Comparison of ENCODE assay signal across 21 mouse cellular contexts in the genomic region with DNA sequence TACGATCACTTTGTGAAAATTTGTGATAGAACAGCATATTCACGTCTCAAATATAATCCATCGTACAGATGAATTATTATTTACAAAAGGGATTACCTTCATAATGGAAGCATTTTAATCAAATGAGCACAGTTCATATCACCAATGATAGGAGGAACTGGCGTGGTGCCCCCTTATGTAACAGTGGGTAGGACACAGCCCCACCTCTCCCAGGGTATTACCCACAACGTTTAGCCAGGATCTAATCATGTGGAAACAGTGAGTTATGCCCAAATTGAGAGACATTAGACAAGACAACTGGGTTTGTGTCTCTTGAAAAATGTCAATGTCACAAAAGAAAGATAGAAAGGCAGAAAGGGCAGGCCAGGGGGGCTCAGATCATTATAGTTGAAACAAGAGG.
A peak's percentile ranks its signal among the peaks of the same experiment; 100 is the strongest.
DNase-seq lines count a peak whose midpoint lies in the region; ATAC-seq lines count a peak whose summit lies in the region.
"Had no signal": no experiment of that assay in that cellular context is flagged by ENCODE, and none has a peak within 500 bp of the region (broad histone marks: within the 10 kb centered on the region; RNA-seq: fewer than 3 reads in every experiment).

No protein-coding gene starts in this region.

- no peak overlapping the region for H3K27ac ChIP-seq in hindbrain, embryonic 14.5 days
- H3K27ac ChIP-seq: embryonic facial prominence, embryonic 12.5 days; forebrain, embryonic 12.5 days; heart, embryonic 13.5 days; hindbrain, embryonic 12.5 days; hindbrain, postnatal 0 days had no signal

- H3K36me3 ChIP-seq in hindbrain, embryonic 14.5 days (replicated peaks; ENCODE audit: control insufficient read depth, insufficient read depth): no peaks in the 10 kb centered on the region
- H3K36me3 ChIP-seq: embryonic facial prominence, embryonic 12.5 days; forebrain, embryonic 12.5 days; G1E; heart, embryonic 13.5 days; hindbrain, embryonic 12.5 days had no signal

- DNase-seq in cerebellum, adult 11 months: peak; percentile 38
- no peak for DNase-seq in cerebellum, postnatal 4 days (ENCODE audit: low spot score in 2 of 2)
- DNase-seq in Muller cell, postnatal 12 days (ENCODE audit: inconsistent ontology term): peak; percentile 97
- peak; percentile 70 for DNase-seq in cerebellum, adult 9-10 months
- DNase-seq in cerebellum, postnatal 25 days: peak; percentile 19 to 61
- DNase-seq in hindbrain, embryonic 14.5 days (ENCODE audit: low spot score): no peak
- DNase-seq in layer of hippocampus, adult 9-10 months (ENCODE audit: low spot score): no peak
- DNase-seq: adrenal gland, postnatal 25 days; B cell, adult 2 months; forebrain, postnatal 0 days; gastrocnemius, postnatal 14 days; heart, postnatal 36 days; kidney, adult 11 months; kidney, adult 9 months had no signal

- H3K4me2 ChIP-seq in hindbrain, embryonic 14.5 days (replicated peaks): no peak overlapping the region
- H3K4me2 ChIP-seq: embryonic facial prominence, embryonic 12.5 days; forebrain, embryonic 12.5 days; heart, embryonic 13.5 days; hindbrain, embryonic 12.5 days had no signal

- no peak for ATAC-seq in hindbrain, embryonic 14.5 days (ENCODE audit: low FRiP score)
- ATAC-seq: CD4-positive, CD25-positive, alpha-beta regulatory T cell, adult 4 months; forebrain, postnatal 0 days; hindbrain, postnatal 0 days had no signal

- WGBS in hindbrain, embryonic 14.5 days: 82% methylated on average over 5 of the region's 5 CpGs

- H3K4me1 ChIP-seq in hindbrain, embryonic 14.5 days (replicated peaks; ENCODE audit: control insufficient read depth, insufficient read depth, low read length): no peaks in the 10 kb centered on the region
- H3K4me1 ChIP-seq: embryonic facial prominence, embryonic 12.5 days; forebrain, embryonic 12.5 days; heart, embryonic 13.5 days; hindbrain, embryonic 12.5 days had no signal

- H3K27me3 ChIP-seq in hindbrain, embryonic 14.5 days (ENCODE audit: control insufficient read depth, insufficient read depth, low read length): no peaks in the 10 kb centered on the region
- H3K27me3 ChIP-seq: embryonic facial prominence, embryonic 12.5 days; forebrain, embryonic 12.5 days; heart, embryonic 13.5 days; hindbrain, embryonic 12.5 days had no signal

- no peaks in the 10 kb centered on the region for H3K9me3 ChIP-seq in hindbrain, embryonic 14.5 days (ENCODE audit: control insufficient read depth, low read length)
- H3K9me3 ChIP-seq: embryonic facial prominence, embryonic 12.5 days; forebrain, embryonic 12.5 days; G1E; hindbrain, embryonic 12.5 days had no signal

- no peak overlapping the region for H3K4me3 ChIP-seq in hindbrain, embryonic 14.5 days (replicated peaks; ENCODE audit: low read length)
- H3K4me3 ChIP-seq: embryonic facial prominence, embryonic 12.5 days; forebrain, embryonic 12.5 days; heart, embryonic 13.5 days; hindbrain, embryonic 12.5 days had no signal

- H3K9ac ChIP-seq in hindbrain, embryonic 14.5 days: no peak overlapping the region
- H3K9ac ChIP-seq: embryonic facial prominence, embryonic 12.5 days; forebrain, embryonic 12.5 days; forebrain, postnatal 0 days; heart, embryonic 13.5 days; hindbrain, embryonic 12.5 days had no signal

Comparison
In these comparisons a context has a peak if more than half of its experiments do, and no peak if none do; other contexts are left out.
1. DNase-seq: peak in cerebellum, adult 11 months (single experiment), Muller cell, postnatal 12 days (single experiment), cerebellum, adult 9-10 months (single experiment) and cerebellum, postnatal 25 days (2 of 2); none in cerebellum, postnatal 4 days (0 of 2), hindbrain, embryonic 14.5 days (single experiment) and layer of hippocampus, adult 9-10 months (single experiment).